Mouse (Mus musculus) bone marrow, adult 2 months (tissue): ENCODE data around the gene Tfeb.
A peak's percentile ranks its signal among the peaks of the same experiment; 100 is the strongest.

Source experiments
- CTCF ChIP-seq: fragments of 200-500 bp; IDR thresholded peaks from 2 replicates; pipeline ENCODE4 v1.5.1; 2011; ENCODE audit warnings: low read length, control low read depth; ENCODE audit not compliant: control insufficient read depth, insufficient read depth
- POLR2A ChIP-seq: fragments of 200-500 bp; IDR thresholded peaks from 2 replicates; pipeline ENCODE4 v1.6.1; 2011; ENCODE audit warnings: low read depth, mild to moderate bottlenecking, control low read depth, low read length, borderline replicate concordance; ENCODE audit not compliant: control insufficient read depth

DNA sequence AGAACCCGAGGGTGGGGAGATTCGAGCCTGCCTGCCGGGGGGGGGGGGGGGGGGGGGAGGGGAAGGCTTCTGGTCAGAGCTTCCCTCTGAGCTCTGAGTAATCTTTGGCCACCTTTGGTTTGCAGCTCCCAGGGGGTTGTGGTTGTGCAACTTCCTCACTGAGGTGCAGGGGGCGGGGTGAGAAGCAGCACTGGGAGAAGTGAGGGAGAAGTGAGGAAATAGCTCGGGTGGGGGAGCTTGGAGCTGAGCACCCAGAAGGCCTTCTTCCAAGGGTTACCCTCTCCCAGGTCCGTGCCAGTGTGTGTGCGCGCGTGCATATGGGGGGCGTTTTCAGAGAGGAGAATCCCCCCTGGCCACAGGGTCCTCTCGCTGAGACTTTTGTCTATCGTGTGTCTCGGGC is 17.4 kb downstream of the Tfeb start:
- TF ChIP-seq CTCF (no peak), POLR2A (peak; percentile 52; the same call in 1 of the 2 replicates)
